Mouse (Mus musculus) embryonic facial prominence, embryonic 13.5 days (tissue): ENCODE results near the gene Abhd14b. TPM values are rescaled to one million over a fixed set of nuclear protein-coding genes. Genes with fewer than 3 reads are reported as not detected.
A peak's percentile ranks its signal among the peaks of the same experiment; 100 is the strongest.
"Not testable (repeated sequence)": the region's sequence is repeated elsewhere in the genome, so short reads cannot be mapped to it uniquely, and the experiment has no call there.

Experiments used
- ATAC-seq: fragments of 200-750 bp; cut with Nextera tagmentation; 2 replicates; pipeline ENCODE4 v1.8.0; 2017; ENCODE audit warnings: low read depth; ENCODE audit not compliant: insufficient number of reproducible peaks, insufficient read depth, low FRiP score, low TSS enrichment
- H3K27ac ChIP-seq: fragments of 300-500 bp; sonication (generic); 2 replicates; pipeline ENCODE4 v1.5.1; 2015; ENCODE audit warnings: moderate library complexity, mild to moderate bottlenecking, inconsistent platforms
- H3K27me3 ChIP-seq: fragments of 300-500 bp; sonication (generic); 2 replicates; pipeline ENCODE4 v1.6.1; 2015; ENCODE audit warnings: mild to moderate bottlenecking, inconsistent platforms
- H3K36me3 ChIP-seq: fragments of 300-500 bp; sonication (generic); 2 replicates; pipeline ENCODE4 v1.6.1; 2015; ENCODE audit warnings: mild to moderate bottlenecking, inconsistent platforms
- H3K4me1 ChIP-seq: fragments of 300-500 bp; sonication (generic); 2 replicates; pipeline ENCODE4 v1.6.1; 2015; ENCODE audit warnings: inconsistent platforms
- H3K4me2 ChIP-seq: fragments of 300-500 bp; sonication (generic); 2 replicates; pipeline ENCODE4 v1.6.1; 2015; ENCODE audit warnings: moderate library complexity, mild to moderate bottlenecking, inconsistent platforms
- H3K4me3 ChIP-seq: fragments of 300-500 bp; sonication (generic); 2 replicates; pipeline ENCODE4 v1.5.1; 2015; ENCODE audit warnings: mild to moderate bottlenecking, inconsistent platforms
- H3K9ac ChIP-seq: fragments of 300-500 bp; sonication (generic); 2 replicates; pipeline ENCODE4 v1.6.1; 2015; ENCODE audit warnings: mild to moderate bottlenecking, inconsistent platforms
- H3K9me3 ChIP-seq: fragments of 300-500 bp; sonication (generic); 2 replicates; pipeline ENCODE4 v1.6.1; 2016; ENCODE audit warnings: inconsistent platforms
- WGBS: fragments of 180-500 bp; shearing (Covaris S2); methylation state at CpG from one replicate; pipeline ENCODE4 v1.1.7; 2015; ENCODE audit warnings: mixed read lengths; 5-methylcytosine and 5-hydroxymethylcytosine counted together
- polyA plus RNA-seq: library from polyadenylated mRNA; unstranded; fragments of >200 nt; fragmentation: Nextera tagmentation; extraction: Ambion mirVana; gene quantifications from 2 replicates; pipeline ENCODE4 v1.2.1, GENCODE M21; 2015

Gene Abhd14b
- polyA plus RNA-seq, 1 experiment from 2014 or later: 21.4 TPM

DNA sequence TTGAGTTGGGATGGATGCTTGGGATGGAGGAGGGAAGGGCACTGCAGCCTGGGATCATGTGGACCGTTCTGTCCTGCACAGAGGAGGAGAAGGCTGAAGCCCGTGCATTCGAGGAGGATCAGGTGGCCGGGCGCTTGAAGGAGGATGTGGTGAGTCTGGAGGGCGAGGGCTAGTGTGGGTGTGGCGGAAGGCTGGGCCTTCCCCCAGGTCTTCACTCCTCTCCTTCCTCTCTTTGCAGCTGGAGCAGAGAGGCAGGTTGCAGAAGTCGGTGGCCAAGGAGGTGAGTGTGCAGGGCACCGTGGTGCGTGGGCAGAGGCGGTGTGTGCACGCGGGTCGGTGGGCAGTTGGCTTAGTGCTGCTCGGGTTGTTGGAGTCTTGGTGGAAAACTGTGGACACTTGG, 33.8 kb downstream of the Abhd14b start:
- ATAC-seq: no peak
- H3K9ac ChIP-seq: no peak overlapping the region
- WGBS: 93% methylated on average over 15 of the region's 15 CpGs
- H3K27ac ChIP-seq: no peak overlapping the region
- H3K27me3 ChIP-seq: no peaks in the 10 kb centered on the region
- peaks cover 60% of the 10 kb centered on the region for H3K36me3 ChIP-seq
- H3K4me1 ChIP-seq: peaks cover 18% of the 10 kb centered on the region
- H3K4me2 ChIP-seq: no peak overlapping the region
- H3K4me3 ChIP-seq: no peak overlapping the region
- no peaks in the 10 kb centered on the region for H3K9me3 ChIP-seq

GRCm38 (mm10) chr9:106481676-106482075, 34.4 kb downstream of the Abhd14b start:
- ATAC-seq: no peak
- peaks cover 65% of the 10 kb centered on the region for H3K36me3 ChIP-seq
- H3K4me3 ChIP-seq: no peak overlapping the region
- no peak overlapping the region for H3K27ac ChIP-seq
- no peak overlapping the region for H3K9ac ChIP-seq
- no peak overlapping the region for H3K4me2 ChIP-seq
- WGBS: 93% methylated on average over 13 of the region's 13 CpGs
- H3K27me3 ChIP-seq: no peaks in the 10 kb centered on the region
- no peaks in the 10 kb centered on the region for H3K9me3 ChIP-seq
- H3K4me1 ChIP-seq: peaks cover 12% of the 10 kb centered on the region

DNA sequence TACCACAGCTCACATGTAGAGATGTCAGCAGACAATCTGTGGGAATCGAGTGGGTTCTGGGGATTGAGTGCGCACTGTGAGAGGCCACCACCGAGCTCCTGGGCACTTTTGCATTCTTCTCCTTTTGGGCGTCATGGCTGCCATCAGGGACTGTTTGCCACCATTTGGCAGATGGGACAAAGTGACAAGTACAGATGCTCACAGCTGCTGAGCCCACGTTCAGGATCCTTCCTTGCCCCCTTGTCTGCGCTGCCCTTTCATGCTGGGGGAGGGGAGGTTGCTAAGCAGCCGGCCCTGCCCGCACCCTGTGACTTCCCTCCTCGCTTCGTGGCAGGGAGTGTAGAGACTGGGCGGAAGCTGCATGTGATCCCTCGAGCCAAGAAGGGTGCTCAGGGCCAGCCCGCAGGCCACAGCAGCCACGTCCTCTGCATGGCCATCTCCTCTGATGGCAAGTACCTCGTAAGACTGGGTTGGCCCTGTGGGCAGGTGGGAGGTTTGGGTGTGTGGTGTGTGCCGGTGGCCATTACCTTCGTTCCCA, 35.4 kb downstream of the Abhd14b start:
- peaks cover 65% of the 10 kb centered on the region for H3K36me3 ChIP-seq

GRCm38 (mm10) chr9:106483136-106483535, 35.9 kb downstream of the Abhd14b start:
- Histone ChIP-seq H3K27ac (no peak overlapping the region), H3K4me2 (no peak overlapping the region), H3K9me3 (no peaks in the 10 kb centered on the region), H3K9ac (0 out of 2 replicates have a peak overlapping the region, but pooled peaks have one; percentile 36), H3K27me3 (no peaks in the 10 kb centered on the region), H3K4me3 (no peak overlapping the region), H3K4me1 (peaks cover 6% of the 10 kb centered on the region), H3K36me3 (peaks cover 65% of the 10 kb centered on the region)
- ATAC-seq: no peak
- WGBS: 95% methylated on average over 10 of the region's 10 CpGs

More for the DNA sequence above, 35.4 kb downstream of the Abhd14b start:
- H3K27ac ChIP-seq: no peak overlapping the region
- H3K9ac ChIP-seq: 0 out of 2 replicates have a peak overlapping the region, but pooled peaks have one; percentile 36
- ATAC-seq: no peak
- no peak overlapping the region for H3K4me2 ChIP-seq
- H3K9me3 ChIP-seq: no peaks in the 10 kb centered on the region
- no peaks in the 10 kb centered on the region for H3K27me3 ChIP-seq
- 92% methylated on average over 17 of the region's 17 CpGs for WGBS
- H3K4me1 ChIP-seq: peaks cover 11% of the 10 kb centered on the region
- H3K4me3 ChIP-seq: no peak overlapping the region

DNA sequence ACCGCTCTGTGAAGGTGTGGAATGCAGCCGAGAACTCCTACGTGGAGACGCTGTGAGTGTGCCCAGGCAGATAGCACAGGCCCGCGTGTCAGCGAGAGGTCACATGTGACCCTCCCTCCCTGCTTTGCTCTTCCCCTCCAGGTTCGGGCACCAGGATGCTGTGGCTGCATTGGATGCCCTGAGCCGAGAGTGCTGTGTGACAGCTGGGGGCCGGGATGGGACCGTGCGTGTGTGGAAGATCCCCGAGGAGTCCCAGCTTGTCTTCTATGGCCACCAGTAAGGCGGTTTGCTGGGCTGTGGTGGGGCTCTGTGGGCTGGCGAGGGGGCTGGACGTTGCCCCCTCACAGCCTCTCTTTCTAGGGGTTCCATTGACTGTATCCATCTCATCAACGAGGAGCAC, 36.3 kb downstream of the Abhd14b start:
- WGBS: 90% methylated on average over 17 of the region's 17 CpGs
- ATAC-seq: no peak

GRCm38 (mm10) chr9:106485076-106485475, 37.8 kb downstream of the Abhd14b start:
- no peak overlapping the region for H3K4me3 ChIP-seq
- no peak; the same call in 1 of the 2 replicates for ATAC-seq
- WGBS: 89% methylated on average over 10 of the region's 10 CpGs
- H3K4me2 ChIP-seq: no peak overlapping the region
- no peaks in the 10 kb centered on the region for H3K9me3 ChIP-seq
- H3K27ac ChIP-seq: no peak overlapping the region
- H3K4me1 ChIP-seq: no peaks in the 10 kb centered on the region
- peaks cover 59% of the 10 kb centered on the region for H3K36me3 ChIP-seq
- H3K9ac ChIP-seq: no peak overlapping the region
- no peaks in the 10 kb centered on the region for H3K27me3 ChIP-seq

More for the DNA sequence above, 36.3 kb downstream of the Abhd14b start:
- H3K27me3 ChIP-seq: no peaks in the 10 kb centered on the region
- H3K27ac ChIP-seq: no peak overlapping the region
- no peak overlapping the region for H3K9ac ChIP-seq
- no peak overlapping the region for H3K4me3 ChIP-seq
- H3K36me3 ChIP-seq: peaks cover 65% of the 10 kb centered on the region
- no peak overlapping the region for H3K4me2 ChIP-seq
- no peaks in the 10 kb centered on the region for H3K9me3 ChIP-seq
- 0 out of 2 replicates have a peak, but pooled peaks cover 2% of the 10 kb centered on the region for H3K4me1 ChIP-seq

DNA sequence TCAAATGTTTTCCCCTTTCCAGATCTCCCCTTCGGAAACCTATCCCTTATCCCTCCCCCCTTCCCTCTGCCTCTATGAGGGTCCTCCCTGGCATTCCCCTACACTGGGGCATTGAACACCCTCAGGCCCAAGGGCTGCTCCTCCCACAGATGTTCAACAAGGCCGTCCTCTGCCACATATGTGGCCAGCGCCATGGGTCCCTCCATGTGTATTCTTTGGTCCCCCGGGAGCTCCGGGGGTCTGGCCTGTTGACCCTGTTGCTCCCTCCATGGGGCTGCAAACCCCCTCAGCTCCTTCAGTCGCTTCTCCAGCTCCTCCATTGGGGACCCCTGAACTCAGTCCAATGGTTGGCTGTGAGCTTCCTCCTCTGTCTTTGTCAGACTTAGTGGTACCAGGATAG, 40.3 kb downstream of the Abhd14b start:
- not testable (repeated sequence) for H3K27ac ChIP-seq, H3K27me3 ChIP-seq, H3K4me3 ChIP-seq, ATAC-seq, H3K4me1 ChIP-seq, H3K9ac ChIP-seq, H3K9me3 ChIP-seq, H3K4me2 ChIP-seq
- 82% methylated on average over 6 of the region's 6 CpGs for WGBS
- H3K36me3 ChIP-seq: peaks cover 40% of the 10 kb centered on the region

GRCm38 (mm10) chr9:106499667-106500066, 52.4 kb downstream of the Abhd14b start, which contains the start of gene Iqcf1:
Iqcf1 (plus strand) TSS chr9:106499967.
- no peak within 1 kb of the TSS for H3K4me2 ChIP-seq
- H3K36me3 ChIP-seq: no peaks in the 10 kb centered on the region
- H3K4me3 ChIP-seq: no peak within 1 kb of the TSS
- H3K9me3 ChIP-seq: no peaks in the 10 kb centered on the region
- H3K27ac ChIP-seq: no peak within 1 kb of the TSS
- H3K4me1 ChIP-seq: no peaks in the 10 kb centered on the region
- H3K9ac ChIP-seq: no peak within 1 kb of the TSS
- 89% methylated on average over 6 of the region's 6 CpGs for WGBS
- ATAC-seq: no peak
- H3K27me3 ChIP-seq: no peaks in the 10 kb centered on the region

GRCm38 (mm10) chr9:106501846-106502245, 54.6 kb downstream of the Abhd14b start:
- 90% methylated on average over 22 of the region's 22 CpGs for WGBS
- H3K4me3 ChIP-seq: no peak overlapping the region
- no peaks in the 10 kb centered on the region for H3K4me1 ChIP-seq
- no peaks in the 10 kb centered on the region for H3K9me3 ChIP-seq
- no peak for ATAC-seq
- H3K27me3 ChIP-seq: no peaks in the 10 kb centered on the region
- no peak overlapping the region for H3K4me2 ChIP-seq
- H3K27ac ChIP-seq: no peak overlapping the region
- H3K36me3 ChIP-seq: no peaks in the 10 kb centered on the region
- H3K9ac ChIP-seq: no peak overlapping the region

Other genes starting within 250 kb of the Abhd14b start
- 49.3 and 49.5 TPM in 2 replicates for gene Ppm1m, start 247.7 kb upstream of the Abhd14b start, polyA plus RNA-seq
- gene Twf2, start 244.4 kb upstream of the Abhd14b start, polyA plus RNA-seq: 60.5 and 65.9 TPM in 2 replicates
- not detected in 2 replicates for gene Tlr9, start 224.9 kb upstream of the Abhd14b start, polyA plus RNA-seq
- 97.7 and 108 TPM in 2 replicates for gene Alas1, start 198.8 kb upstream of the Abhd14b start, polyA plus RNA-seq
- gene Poc1a, start 166.4 kb upstream of the Abhd14b start, polyA plus RNA-seq: 22.9 and 26.0 TPM in 2 replicates
- 40.3 and 40.6 TPM in 2 replicates for gene Dusp7, start 78.8 kb upstream of the Abhd14b start, polyA plus RNA-seq
- 841 and 1,083 TPM in 2 replicates for gene Rpl29, start 18.0 kb upstream of the Abhd14b start, polyA plus RNA-seq
- gene Acy1, start 9.1 kb upstream of the Abhd14b start, polyA plus RNA-seq: 51.8 and 55.0 TPM in 2 replicates
- 74.4 and 75.2 TPM in 2 replicates for gene Abhd14a, start 219 bp downstream of the Abhd14b start, polyA plus RNA-seq
- 128 and 133 TPM in 2 replicates for gene Pcbp4, start 5.8 kb downstream of the Abhd14b start, polyA plus RNA-seq
- gene Gpr62, start 18.5 kb downstream of the Abhd14b start, polyA plus RNA-seq: 0.53 TPM in 1 of 2 replicates, not detected in the other
- gene Rrp9, start 28.5 kb downstream of the Abhd14b start, polyA plus RNA-seq: 43.9 and 49.8 TPM in 2 replicates
- 3.2 and 4.1 TPM in 2 replicates for gene Parp3, start 29.5 kb downstream of the Abhd14b start, polyA plus RNA-seq
- not detected in 2 replicates for gene Iqcf1, start 52.5 kb downstream of the Abhd14b start, polyA plus RNA-seq
- gene Iqcf5, start 67.1 kb downstream of the Abhd14b start, polyA plus RNA-seq: not detected in 2 replicates
- gene Iqcf3, start 114.2 kb downstream of the Abhd14b start, polyA plus RNA-seq: not detected in 2 replicates
- not detected in 2 replicates for gene Iqcf4, start 123.5 kb downstream of the Abhd14b start, polyA plus RNA-seq
- gene Iqcf6, start 179.1 kb downstream of the Abhd14b start, polyA plus RNA-seq: not detected in 2 replicates
- gene Grm2, start 208.6 kb downstream of the Abhd14b start, polyA plus RNA-seq: 0.13 TPM in 1 of 2 replicates, not detected in the other
- gene Tex264, start 238.5 kb downstream of the Abhd14b start, polyA plus RNA-seq: 57.9 and 63.5 TPM in 2 replicates